Mouse (Mus musculus) liver, embryonic 11.5 days (tissue): ENCODE measurements around the gene Trp53i11. TPM values are rescaled to one million over a fixed set of nuclear protein-coding genes. Genes with fewer than 3 reads are reported as not detected.

Experiments
- polyA plus RNA-seq: library from polyadenylated mRNA; unstranded; fragments of >200 nt; fragmentation: Nextera tagmentation; extraction: Ambion mirVana; gene quantifications from 2 replicates; pipeline ENCODE4 v1.2.1, GENCODE M21; 2014

The Trp53i11 gene
- polyA plus RNA-seq, 1 experiment from 2014 or later, result 14.0 TPM

Other genes with a start within 250 kb of the Trp53i11 start
- 5.0 and 6.4 TPM in 2 replicates for gene Prdm11, start 141.4 kb upstream of the Trp53i11 start, polyA plus RNA-seq
- 19.4 and 19.5 TPM in 2 replicates for gene Tspan18, start 147.0 kb downstream of the Trp53i11 start, polyA plus RNA-seq